Mouse (Mus musculus): ENCODE data around the gene Cebpb.
A peak's percentile ranks its signal among the peaks of the same experiment; 100 is the strongest.
"Not testable (repeated sequence)": the region's sequence is repeated elsewhere in the genome, so short reads cannot be mapped to it uniquely, and the experiment has no call there.

The Cebpb gene

GRCm38 (mm10) chr2:167688498-167689451, at the start of gene Cebpb:
Gene Cebpb (plus strand): TSS chr2:167688915.
- peak; percentile 89 to 90 for DNase-seq

GRCm38 (mm10) chr2:167640279-167640678, 48.4 kb upstream of the Cebpb start:
- DNase-seq, result no peak

- peak; percentile 65 to 71 for DNase-seq
Observed at GRCm38 (mm10) chr2:167641337-167641736, 47.4 kb upstream of the Cebpb start.

GRCm38 (mm10) chr2:167642164-167642563, 46.6 kb upstream of the Cebpb start:
- DNase-seq, result no peak

GRCm38 (mm10) chr2:167643356-167644052, 45.2 kb upstream of the Cebpb start:
- DNase-seq, result not testable (repeated sequence)

GRCm38 (mm10) chr2:167646411-167646810, 42.3 kb upstream of the Cebpb start:
- DNase-seq, result no peak

GRCm38 (mm10) chr2:167649290-167650032, 39.3 kb upstream of the Cebpb start:
- DNase-seq, result peak in 1 of 2 experiments; percentile 35

GRCm38 (mm10) chr2:167651622-167652021, 37.1 kb upstream of the Cebpb start:
- DNase-seq, result no peak

GRCm38 (mm10) chr2:167652694-167653093, 36.0 kb upstream of the Cebpb start:
- no peak for DNase-seq

- no peak for DNase-seq
Observed at GRCm38 (mm10) chr2:167654911-167655600, 33.7 kb upstream of the Cebpb start.

GRCm38 (mm10) chr2:167656629-167657478, 31.9 kb upstream of the Cebpb start:
- DNase-seq, result peak; percentile 72 to 78

- no peak for DNase-seq
Observed at GRCm38 (mm10) chr2:167657973-167658372, 30.7 kb upstream of the Cebpb start.

- no peak for DNase-seq
Observed at GRCm38 (mm10) chr2:167658712-167659111, 30.0 kb upstream of the Cebpb start.

GRCm38 (mm10) chr2:167659177-167659846, 29.4 kb upstream of the Cebpb start:
- DNase-seq, result peak; percentile 57 to 82

- peak; percentile 93 to 95 for DNase-seq
Observed at GRCm38 (mm10) chr2:167659847-167660610, 28.7 kb upstream of the Cebpb start.

- DNase-seq, result no peak
Observed at GRCm38 (mm10) chr2:167660611-167660971, 28.1 kb upstream of the Cebpb start.

- DNase-seq, result peak; percentile 93 to 95
Observed at GRCm38 (mm10) chr2:167661270-167662203, 27.2 kb upstream of the Cebpb start, which contains the start of gene Gm20431. Gene Gm20431 (minus strand): TSS chr2:167661496.

GRCm38 (mm10) chr2:167662713-167663112, 26.0 kb upstream of the Cebpb start:
- DNase-seq, result no peak

Data from lung, adult 18-20 months (tissue).